Mouse (Mus musculus) forebrain, embryonic 10.5 days (tissue): ENCODE results near the gene Ndufs2. TPM values are rescaled to one million over a fixed set of nuclear protein-coding genes. Genes with fewer than 3 reads are reported as not detected.
"Not testable (repeated sequence)": the region's sequence is repeated elsewhere in the genome, so short reads cannot be mapped to it uniquely, and the experiment has no call there.

Source experiments
- DNase-seq: peaks from one replicate; pipeline ENCODE4 v3.0.0-alpha.2; 2017; ENCODE audit warnings: low spot score; ENCODE audit errors: extremely low spot score
- H3K27ac ChIP-seq: fragments of 300-500 bp; sonication (generic); 2 replicates; pipeline ENCODE4 v1.5.1; 2016; ENCODE audit warnings: mild to moderate bottlenecking
- H3K27me3 ChIP-seq: fragments of 300-500 bp; sonication (generic); 2 replicates; pipeline ENCODE4 v1.6.1; 2016; ENCODE audit warnings: mild to moderate bottlenecking; ENCODE audit not compliant: poor library complexity, severe bottlenecking
- H3K36me3 ChIP-seq: fragments of 300-500 bp; sonication (generic); replicated peaks from 2 replicates; pipeline ENCODE4 v1.6.1; 2016; ENCODE audit warnings: mild to moderate bottlenecking, moderate library complexity
- H3K4me1 ChIP-seq: fragments of 300-500 bp; sonication (generic); 2 replicates; pipeline ENCODE4 v1.6.1; 2016
- H3K4me3 ChIP-seq: fragments of 300-500 bp; sonication (generic); 2 replicates; pipeline ENCODE4 v1.5.1; 2016; ENCODE audit warnings: mild to moderate bottlenecking, moderate library complexity
- H3K9me3 ChIP-seq: fragments of 300-500 bp; sonication (generic); 2 replicates; pipeline ENCODE4 v1.6.1; 2016; ENCODE audit warnings: mild to moderate bottlenecking, moderate library complexity
- WGBS: fragments of 180-500 bp; shearing (Covaris S2); methylation state at CpG from one replicate; pipeline ENCODE4 v1.1.7; 2016; 5-methylcytosine and 5-hydroxymethylcytosine counted together
- polyA plus RNA-seq: library from polyadenylated mRNA; unstranded; fragments of >200 nt; fragmentation: Nextera tagmentation; extraction: Ambion mirVana; gene quantifications from 2 replicates; pipeline ENCODE4 v1.2.1, GENCODE M21; 2016

The Ndufs2 gene
- polyA plus RNA-seq, 1 experiment from 2014 or later: 270 TPM

DNA sequence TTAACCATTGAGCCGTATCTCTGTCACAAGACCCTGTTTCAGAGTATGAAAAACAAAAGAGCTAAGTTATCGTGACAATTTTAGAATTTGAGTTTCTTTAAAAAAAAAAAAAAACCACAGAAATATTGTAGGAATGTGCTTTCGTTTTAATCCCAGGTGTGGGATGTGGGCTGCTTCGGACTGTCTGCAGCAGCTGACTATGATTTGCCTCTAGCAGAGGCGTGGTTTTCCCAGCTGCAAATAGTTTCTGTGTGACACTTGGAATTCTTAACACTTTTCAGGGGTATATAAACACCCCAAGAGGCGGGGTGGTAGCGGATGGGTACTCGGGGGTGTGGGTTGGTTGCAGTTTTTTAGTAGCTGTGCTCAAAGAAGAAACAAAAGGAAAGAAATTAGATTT is 5.8 kb downstream of the Ndufs2 start:
- Histone ChIP-seq H3K27me3 (no peaks in the 10 kb centered on the region), H3K4me1 (peaks cover 45% of the 10 kb centered on the region), H3K27ac (no peak overlapping the region), H3K36me3 (peaks cover 53% of the 10 kb centered on the region), H3K9me3 (no peaks in the 10 kb centered on the region), H3K4me3 (peak overlapping the region; percentile 84; the same call in 1 of the 2 replicates)
- no peak for DNase-seq
- WGBS: 92% methylated on average over 8 of the region's 8 CpGs

DNA sequence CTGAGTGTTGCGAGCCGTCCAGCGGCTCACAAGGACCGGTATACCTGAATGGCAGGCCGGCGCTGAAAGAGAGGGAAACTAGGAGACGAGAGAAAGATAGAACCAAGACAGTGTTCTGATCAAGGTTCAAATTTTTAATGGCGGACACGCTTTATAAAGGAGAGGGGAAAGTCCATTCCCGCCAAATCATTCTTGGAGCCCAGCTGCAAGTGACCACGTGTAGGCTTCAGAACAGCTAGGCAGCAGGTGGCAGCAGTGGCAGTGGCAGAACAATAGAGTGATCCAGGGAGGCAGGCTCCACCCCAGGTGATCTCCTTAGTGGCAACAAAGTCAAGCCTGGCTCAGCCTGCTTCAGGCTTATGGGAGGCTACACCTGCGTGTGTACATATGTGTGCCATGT is 9.2 kb downstream of the Ndufs2 start:
- 84% methylated on average over 12 of the region's 12 CpGs for WGBS
- H3K4me3 ChIP-seq, H3K27me3 ChIP-seq, DNase-seq, H3K27ac ChIP-seq, H3K9me3 ChIP-seq: not testable (repeated sequence)
- Histone ChIP-seq H3K4me1 (peaks cover 17% of the 10 kb centered on the region), H3K36me3 (peaks cover 87% of the 10 kb centered on the region)

DNA sequence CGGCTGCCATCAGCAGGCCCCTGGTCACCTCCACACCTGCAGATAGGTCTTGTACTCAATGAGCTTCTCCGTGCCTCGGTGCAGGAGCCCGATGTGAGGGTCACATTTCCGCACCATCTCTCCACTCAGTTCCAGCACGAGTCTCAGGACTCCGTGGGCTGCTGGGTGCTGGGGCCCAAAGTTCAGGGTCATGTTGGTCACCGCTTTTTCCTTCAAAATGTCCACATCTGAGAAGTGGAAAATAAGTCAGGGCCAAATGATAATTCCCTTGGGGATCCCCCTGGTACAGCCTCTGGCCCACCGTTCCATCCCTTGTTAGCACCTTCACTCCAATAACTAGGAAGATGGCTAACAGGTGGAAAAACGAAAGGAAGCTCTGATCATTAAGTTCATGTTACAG is 10.3 kb downstream of the Ndufs2 start:
- no peak for DNase-seq
- WGBS: 92% methylated on average over 10 of the region's 10 CpGs
- H3K27ac ChIP-seq: no peak overlapping the region
- H3K4me1 ChIP-seq: peaks cover 11% of the 10 kb centered on the region
- no peaks in the 10 kb centered on the region for H3K9me3 ChIP-seq
- H3K36me3 ChIP-seq: peaks cover 97% of the 10 kb centered on the region
- H3K4me3 ChIP-seq: no peak overlapping the region
- H3K27me3 ChIP-seq: no peaks in the 10 kb centered on the region

DNA sequence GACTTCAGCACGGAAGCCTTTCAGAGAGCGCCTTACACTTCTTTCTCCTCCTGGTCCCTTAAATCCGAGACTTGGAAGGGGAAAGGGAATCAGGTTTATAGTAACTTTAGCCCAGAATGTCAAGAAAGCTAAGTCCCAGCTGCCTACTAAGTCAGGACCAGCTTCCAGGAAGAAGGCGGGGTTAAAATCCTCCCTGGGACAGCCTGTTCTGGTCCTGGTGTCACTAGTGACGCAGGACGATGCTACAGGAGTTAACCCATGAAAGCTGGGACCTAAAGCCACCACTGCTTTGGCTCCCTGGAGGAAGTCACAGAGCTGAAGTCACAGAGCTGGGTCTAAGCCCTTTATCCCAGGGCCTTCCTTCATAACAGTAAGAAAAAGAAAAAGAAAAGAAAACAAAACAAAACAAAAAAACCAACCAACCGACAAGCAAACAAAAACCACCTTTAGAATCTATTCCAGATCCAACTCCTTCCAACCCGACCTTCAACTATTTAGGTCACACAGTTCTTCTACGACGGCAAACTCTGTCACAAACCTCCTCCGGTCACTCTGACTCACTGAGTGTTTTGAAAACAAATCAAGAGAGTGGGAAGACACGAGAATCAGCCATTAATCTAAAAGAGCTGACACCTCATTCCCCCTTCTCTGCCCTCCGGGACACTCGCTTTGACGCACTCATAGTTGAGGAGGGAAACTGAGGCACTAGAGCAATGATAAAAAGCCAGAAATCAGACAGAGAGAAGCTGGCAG is 11.0 kb downstream of the Ndufs2 start:
- Histone ChIP-seq H3K4me3 (no peak overlapping the region), H3K9me3 (no peaks in the 10 kb centered on the region), H3K27me3 (no peaks in the 10 kb centered on the region), H3K4me1 (peaks cover 4% of the 10 kb centered on the region; the same call in 1 of the 2 replicates), H3K36me3 (peaks cover 98% of the 10 kb centered on the region), H3K27ac (no peak overlapping the region)
- DNase-seq: no peak
- 85% methylated on average over 15 of the region's 15 CpGs for WGBS

DNA sequence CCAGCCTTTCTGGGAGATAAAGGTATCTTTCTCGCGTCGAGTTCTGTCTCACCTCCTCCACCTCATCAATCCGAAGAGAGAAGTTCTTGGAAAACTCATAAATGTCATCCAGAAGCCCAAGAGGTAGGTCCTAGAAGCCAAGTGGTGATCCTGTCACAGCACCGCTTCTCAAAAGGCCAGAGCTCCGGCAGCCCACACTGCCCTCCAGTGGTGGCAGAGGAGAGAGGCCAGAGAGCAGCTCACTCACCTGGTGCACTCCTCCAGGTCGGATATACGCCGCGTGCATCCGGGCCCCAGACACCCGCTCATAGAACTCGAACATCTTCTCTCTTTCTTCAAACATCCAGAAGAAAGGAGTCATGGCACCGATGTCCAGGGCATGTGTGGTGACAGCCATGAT is 12.7 kb downstream of the Ndufs2 start:
- no peaks in the 10 kb centered on the region for H3K9me3 ChIP-seq
- DNase-seq: peak; percentile 60
- 75% methylated on average over 14 of the region's 14 CpGs for WGBS
- no peak overlapping the region for H3K4me3 ChIP-seq
- H3K27ac ChIP-seq: no peak overlapping the region
- peaks cover 4% of the 10 kb centered on the region; the same call in 1 of the 2 replicates for H3K4me1 ChIP-seq
- no peaks in the 10 kb centered on the region for H3K27me3 ChIP-seq
- peaks cover 100% of the 10 kb centered on the region for H3K36me3 ChIP-seq

DNA sequence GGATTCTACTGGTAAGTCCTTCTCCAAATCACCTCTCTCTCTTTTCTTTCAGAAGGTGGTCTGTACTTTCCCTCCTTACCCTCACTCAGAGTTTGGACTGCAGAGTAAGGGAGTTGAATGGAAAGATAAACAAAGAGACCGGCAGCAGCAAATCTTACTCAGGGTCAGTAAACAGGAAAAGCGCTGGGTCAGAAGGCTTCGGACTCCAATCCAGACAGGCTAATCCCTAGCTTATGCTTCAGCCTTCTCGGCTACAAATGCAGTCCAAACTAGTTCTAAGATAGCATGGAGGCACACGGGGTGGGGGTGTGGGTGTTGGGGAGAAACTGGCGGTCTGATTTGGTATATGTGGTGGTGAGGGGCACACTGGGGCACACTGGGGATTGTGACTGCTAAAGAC is 13.8 kb downstream of the Ndufs2 start:
- Histone ChIP-seq H3K9me3 (no peaks in the 10 kb centered on the region), H3K4me1 (peaks cover 4% of the 10 kb centered on the region; the same call in 1 of the 2 replicates), H3K27me3 (no peaks in the 10 kb centered on the region), H3K36me3 (peaks cover 95% of the 10 kb centered on the region), H3K27ac (no peak overlapping the region), H3K4me3 (no peak overlapping the region)
- WGBS: 83% methylated on average over 6 of the region's 6 CpGs
- no peak for DNase-seq

DNA sequence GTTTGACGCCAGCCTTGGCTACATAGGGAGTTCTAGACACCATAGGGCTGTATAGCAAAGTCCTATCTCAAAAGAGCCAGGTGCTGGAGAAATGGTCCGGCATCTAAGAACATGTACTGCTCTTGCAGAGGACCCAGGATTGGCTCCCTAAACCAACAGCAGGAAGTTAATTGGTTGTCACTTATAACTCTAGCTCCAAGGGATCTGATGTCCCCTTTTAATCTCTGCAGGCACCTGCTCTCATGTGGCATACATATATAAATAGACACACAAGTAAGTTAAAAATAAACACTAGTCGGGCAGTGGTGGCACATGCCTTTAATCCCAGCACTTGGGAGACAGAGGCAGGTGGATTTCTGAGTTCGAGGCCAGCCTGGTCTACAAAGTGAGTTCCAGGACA is 15.4 kb downstream of the Ndufs2 start:
- peaks cover 79% of the 10 kb centered on the region for H3K36me3 ChIP-seq
- WGBS: 93% methylated on average over 4 of the region's 4 CpGs

DNA sequence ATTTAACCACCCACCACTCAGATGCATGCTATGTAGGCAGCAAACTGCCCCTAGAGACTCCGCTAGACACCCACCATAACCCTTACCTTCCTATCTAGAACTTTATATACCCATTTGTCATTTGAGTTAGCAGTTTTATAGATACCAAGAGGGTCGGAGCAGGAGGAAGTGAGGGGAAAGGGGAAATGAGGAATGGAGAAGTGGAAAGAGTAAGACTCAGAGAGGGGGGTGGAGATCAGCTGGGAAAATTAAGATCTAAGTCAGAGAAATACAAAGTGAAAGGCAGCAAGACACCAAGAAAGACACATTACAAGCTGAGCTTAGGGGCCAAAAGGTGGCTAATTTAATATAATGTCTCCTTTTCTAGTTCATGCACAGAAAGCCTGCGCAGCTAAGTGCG is 16.6 kb downstream of the Ndufs2 start:
- Histone ChIP-seq H3K4me1 (peaks cover 21% of the 10 kb centered on the region), H3K36me3 (peaks cover 66% of the 10 kb centered on the region), H3K27ac (no peak overlapping the region), H3K9me3 (no peaks in the 10 kb centered on the region), H3K4me3 (no peak overlapping the region), H3K27me3 (no peaks in the 10 kb centered on the region)
- WGBS: 96% methylated on average over 4 of the region's 4 CpGs
- DNase-seq: no peak

More for the DNA sequence above, 15.4 kb downstream of the Ndufs2 start:
- H3K27ac ChIP-seq: no peak overlapping the region
- DNase-seq: no peak
- no peaks in the 10 kb centered on the region for H3K27me3 ChIP-seq
- no peak overlapping the region for H3K4me3 ChIP-seq
- H3K4me1 ChIP-seq: peaks cover 8% of the 10 kb centered on the region
- no peaks in the 10 kb centered on the region for H3K9me3 ChIP-seq

DNA sequence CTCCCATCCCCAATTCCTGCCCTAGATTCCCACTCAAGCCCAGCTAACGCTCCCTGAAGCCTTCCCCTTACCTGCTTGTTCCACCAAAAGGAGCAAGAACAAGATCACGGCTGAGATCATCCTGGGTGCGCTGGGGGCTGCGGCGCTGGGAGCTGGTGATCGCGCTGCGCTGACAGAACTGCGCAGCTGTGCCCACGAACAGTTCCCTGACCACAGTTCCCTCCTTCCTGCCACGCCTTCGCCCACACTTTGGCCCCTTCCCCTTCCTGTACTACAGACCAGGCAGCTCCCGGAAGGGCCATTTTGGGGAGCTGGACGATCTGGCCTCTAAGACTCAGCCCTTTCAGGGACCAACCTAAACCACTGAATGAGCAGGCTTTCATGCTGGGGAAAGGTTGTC is 17.1 kb downstream of the Ndufs2 start, which contains the start of gene Fcer1g:
Gene Fcer1g (minus strand): TSS at position 240 of the 400 bp plus-strand sequence.
- WGBS: 95% methylated on average over 14 of the region's 14 CpGs
- Histone ChIP-seq H3K27ac (no peak within 1 kb of the TSS), H3K4me1 (peaks cover 25% of the 10 kb centered on the region), H3K36me3 (peaks cover 62% of the 10 kb centered on the region), H3K4me3 (no peak within 1 kb of the TSS; the same call in 1 of the 2 replicates), H3K9me3 (no peaks in the 10 kb centered on the region), H3K27me3 (no peaks in the 10 kb centered on the region)
- DNase-seq: no peak

DNA sequence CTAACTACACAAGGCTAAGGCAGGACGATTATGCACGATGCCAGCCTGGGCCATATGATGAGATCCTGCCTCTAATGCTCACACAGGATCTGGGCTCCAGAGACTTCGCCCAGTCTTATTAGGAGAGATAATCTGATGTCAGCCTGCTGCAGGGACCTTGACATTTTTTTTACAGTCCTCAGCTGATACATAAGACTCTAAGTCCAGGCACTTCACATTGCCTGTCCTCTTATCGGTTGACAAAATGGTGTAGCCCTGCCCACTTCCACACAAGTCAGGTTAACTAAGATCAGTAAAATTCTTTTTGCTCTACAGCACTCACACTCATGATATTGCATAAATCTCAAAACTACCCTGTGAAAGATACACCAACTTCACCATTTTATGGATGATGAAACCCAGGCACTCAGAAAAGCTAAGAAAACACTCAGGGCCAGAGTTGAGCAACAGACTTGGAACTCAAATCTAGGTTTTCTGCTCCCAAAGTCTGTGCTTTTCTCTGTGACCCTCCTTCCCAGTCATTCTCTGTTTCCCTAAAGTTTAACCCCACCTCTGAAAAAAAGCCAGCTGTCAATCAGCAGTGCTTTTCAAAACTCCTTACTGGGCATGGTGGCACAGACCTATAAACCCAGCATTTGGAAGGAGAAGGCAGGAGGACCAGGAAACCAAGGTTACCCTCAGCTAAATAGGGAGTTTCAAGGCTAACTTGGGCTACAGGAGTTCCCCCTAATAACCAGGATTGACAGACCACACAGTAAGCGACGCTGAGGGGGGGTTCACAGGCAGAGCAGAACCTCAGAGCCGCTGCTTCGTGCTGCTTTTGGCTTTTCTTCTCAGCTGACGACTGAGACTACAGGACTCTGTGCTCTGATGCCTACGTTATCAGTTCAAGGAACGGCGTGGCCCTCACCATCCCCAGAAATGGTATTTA is 18.1 kb downstream of the Ndufs2 start:
- WGBS: 83% methylated on average over 12 of the region's 12 CpGs
- H3K4me3 ChIP-seq: no peak overlapping the region; the same call in 1 of the 2 replicates
- no peak overlapping the region for H3K27ac ChIP-seq
- DNase-seq: no peak
- peaks cover 30% of the 10 kb centered on the region for H3K4me1 ChIP-seq
- H3K27me3 ChIP-seq: no peaks in the 10 kb centered on the region
- H3K9me3 ChIP-seq: no peaks in the 10 kb centered on the region
- H3K36me3 ChIP-seq: peaks cover 51% of the 10 kb centered on the region

DNA sequence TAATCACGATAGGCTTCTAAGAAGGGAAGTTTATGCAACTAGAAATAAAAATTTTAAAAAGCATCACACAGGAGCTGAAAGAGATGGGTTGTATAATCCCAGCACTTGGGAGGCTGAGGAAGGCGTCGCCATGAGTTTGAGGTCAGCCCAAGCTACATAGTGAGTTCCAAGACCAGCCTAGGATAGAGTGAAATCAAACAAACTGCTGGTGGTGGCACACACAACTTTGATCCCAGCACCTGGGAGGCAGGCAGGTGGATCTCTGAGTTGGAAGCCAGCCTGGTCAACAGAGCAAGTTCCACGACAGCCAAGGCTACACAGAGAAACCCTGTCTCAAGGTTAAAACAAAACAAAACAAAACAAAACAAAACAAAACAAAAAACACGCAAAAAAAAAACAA is 18.8 kb downstream of the Ndufs2 start:
- Histone ChIP-seq H3K27me3 (no peaks in the 10 kb centered on the region), H3K4me1 (peaks cover 26% of the 10 kb centered on the region), H3K4me3 (no peak overlapping the region), H3K36me3 (peaks cover 44% of the 10 kb centered on the region), H3K9me3 (no peaks in the 10 kb centered on the region), H3K27ac (no peak overlapping the region)
- DNase-seq: no peak
- 85% methylated on average over 5 of the region's 5 CpGs for whole genome bisulfite sequencing

DNA sequence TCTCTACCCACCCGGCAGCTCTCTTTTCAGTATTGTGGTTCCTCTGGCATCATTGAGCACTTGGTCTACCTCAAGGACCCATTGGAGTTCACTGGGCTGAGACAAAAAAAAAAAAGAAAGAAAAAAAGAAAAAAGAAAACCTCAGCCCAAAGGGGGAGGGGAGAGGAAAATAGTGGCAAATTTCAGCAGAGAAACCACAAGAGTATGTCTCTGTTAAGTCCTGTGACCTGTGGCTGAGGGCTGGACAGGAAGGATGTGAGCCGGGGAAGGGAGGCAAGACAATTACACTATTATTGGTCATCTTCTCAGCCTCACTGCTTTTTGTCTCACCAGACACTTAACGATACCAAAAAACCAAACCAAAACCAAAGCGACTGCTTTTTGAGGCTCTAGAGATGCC is 19.3 kb downstream of the Ndufs2 start:
- Histone ChIP-seq H3K9me3 (no peaks in the 10 kb centered on the region), H3K36me3 (peaks cover 39% of the 10 kb centered on the region), H3K4me1 (peaks cover 26% of the 10 kb centered on the region), H3K27me3 (no peaks in the 10 kb centered on the region), H3K27ac (no peak overlapping the region), H3K4me3 (no peak overlapping the region)
- no peak for DNase-seq
- 69% methylated on average over 4 of the region's 4 CpGs for WGBS

DNA sequence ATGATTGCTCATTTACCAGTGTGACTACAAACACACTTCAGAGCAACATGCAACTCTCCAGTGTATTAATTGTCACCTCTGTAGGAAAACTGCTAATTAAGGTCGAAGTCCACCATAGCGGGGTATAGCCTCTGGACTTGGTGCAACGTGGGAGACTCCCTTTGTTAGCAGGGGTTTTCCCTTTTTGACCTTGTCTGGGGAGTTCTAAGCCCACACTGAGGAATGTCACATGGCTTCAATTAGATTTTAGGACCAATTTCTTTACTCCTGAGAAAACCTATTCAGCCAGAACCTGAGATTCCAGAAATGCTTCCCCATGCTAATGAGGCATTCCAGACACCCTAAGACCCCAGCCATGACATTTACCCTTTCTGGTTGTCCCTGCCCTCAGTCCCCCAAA is 21.0 kb downstream of the Ndufs2 start:
- no peak overlapping the region for H3K4me3 ChIP-seq
- 30% methylated on average over 3 of the region's 3 CpGs for WGBS
- peaks cover 29% of the 10 kb centered on the region for H3K4me1 ChIP-seq
- H3K27ac ChIP-seq: peak overlapping the region; percentile 72
- DNase-seq: no peak
- H3K27me3 ChIP-seq: no peaks in the 10 kb centered on the region
- H3K9me3 ChIP-seq: no peaks in the 10 kb centered on the region
- peaks cover 23% of the 10 kb centered on the region for H3K36me3 ChIP-seq
